Mouse (Mus musculus) cortical plate, adult 2 months (tissue): ENCODE results near the gene Lrr1.

Experiments used
- CTCF ChIP-seq: fragments of 200-500 bp; IDR thresholded peaks from 2 replicates; pipeline ENCODE4 v1.5.1; 2011; ENCODE audit warnings: mild to moderate bottlenecking, control low read depth, low read length; ENCODE audit not compliant: insufficient read depth; ENCODE audit errors: extremely low read depth
- POLR2A ChIP-seq: fragments of 200-500 bp; IDR thresholded peaks from 2 replicates; pipeline ENCODE4 v1.6.1; 2011; ENCODE audit warnings: mild to moderate bottlenecking, low read length, control low read depth; ENCODE audit not compliant: insufficient read depth; ENCODE audit errors: extremely low read depth

GRCm38 (mm10) chr12:69190522-69190921, 21.9 kb downstream of the Lrr1 start:
- TF ChIP-seq CTCF (no peak), POLR2A (no peak)
